Mouse (Mus musculus) megakaryocyte, embryonic 14.5 days (primary cell): ENCODE measurements at regions not wholly inside any gene's neighbourhood (a gene's known extent, or its start where the extent isn't known, plus 50 kb on each side); places are given as distances from the start of the nearest gene placed in this dataset.

Experiments
- FLI1 ChIP-seq: IDR thresholded peaks from 2 replicates; pipeline ENCODE4 v1.6.1; 2012; ENCODE audit warnings: low read length, inconsistent platforms, mixed read lengths
- GATA1 ChIP-seq: IDR thresholded peaks from 3 replicates; pipeline ENCODE4 v1.6.1; 2012; ENCODE audit warnings: mixed read lengths, low read length, inconsistent platforms, borderline replicate concordance

DNA sequence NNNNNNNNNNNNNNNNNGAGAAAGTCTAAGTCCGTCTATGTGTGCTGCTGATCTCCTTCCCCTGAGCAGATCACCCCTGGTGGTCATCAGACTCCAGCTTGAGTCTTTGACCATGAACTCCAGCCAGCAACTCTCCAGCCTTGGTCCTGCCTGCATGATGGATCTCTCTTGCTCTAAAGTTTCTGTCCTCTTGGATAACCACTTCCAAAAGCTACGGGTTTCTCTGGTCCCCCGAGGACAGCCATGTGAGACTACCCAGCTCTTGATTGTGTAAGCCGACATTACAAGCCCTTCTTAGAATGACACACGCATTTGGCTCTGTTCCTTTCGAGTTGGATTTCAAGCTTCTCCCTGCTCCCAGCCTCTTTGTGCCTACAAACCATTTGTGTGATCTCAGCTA is 66.4 kb upstream of the Lrpprc start:
- TF ChIP-seq GATA1 = no peak
- no peak for TF ChIP-seq FLI1
